Mouse (Mus musculus) brain, embryonic 18.5 days (tissue): ENCODE measurements around the gene Rbpj.
"Not testable (repeated sequence)": the region's sequence is repeated elsewhere in the genome, so short reads cannot be mapped to it uniquely, and the experiment has no call there.

Experiments
- DNase-seq: peaks from one replicate; pipeline ENCODE4 v3.0.0-alpha.2; 2012; ENCODE audit warnings: low read depth, low spot score

Gene Rbpj

GRCm38 (mm10) chr5:53670321-53670938 is 204.5 kb downstream of the Rbpj start:
- DNase-seq: no peak

GRCm38 (mm10) chr5:53671507-53671906 is 205.6 kb downstream of the Rbpj start:
- no peak for DNase-seq

GRCm38 (mm10) chr5:53672352-53672751 is 206.4 kb downstream of the Rbpj start:
- DNase-seq: peak; percentile 8

- not testable (repeated sequence) for DNase-seq
Observed at GRCm38 (mm10) chr5:53673493-53674150, 207.7 kb downstream of the Rbpj start.

GRCm38 (mm10) chr5:53676671-53677070 is 210.7 kb downstream of the Rbpj start:
- DNase-seq: no peak

GRCm38 (mm10) chr5:53678036-53678767 is 212.2 kb downstream of the Rbpj start:
- no peak for DNase-seq

GRCm38 (mm10) chr5:53679651-53680050 is 213.7 kb downstream of the Rbpj start:
- DNase-seq: no peak

- DNase-seq: no peak
Observed at GRCm38 (mm10) chr5:53683916-53684315, 218.0 kb downstream of the Rbpj start.

GRCm38 (mm10) chr5:53684417-53684816 is 218.5 kb downstream of the Rbpj start:
- DNase-seq: no peak

GRCm38 (mm10) chr5:53685623-53686022 is 219.7 kb downstream of the Rbpj start:
- DNase-seq: no peak

GRCm38 (mm10) chr5:53686379-53686778 is 220.4 kb downstream of the Rbpj start:
- DNase-seq: no peak

- no peak for DNase-seq
Observed at GRCm38 (mm10) chr5:53688326-53688725, 222.4 kb downstream of the Rbpj start.

GRCm38 (mm10) chr5:53691577-53691976 is 225.6 kb downstream of the Rbpj start:
- DNase-seq: no peak

GRCm38 (mm10) chr5:53692100-53692499 is 226.1 kb downstream of the Rbpj start:
- DNase-seq: no peak

- DNase-seq: no peak
Observed at GRCm38 (mm10) chr5:53692662-53693061, 226.7 kb downstream of the Rbpj start.

- DNase-seq: no peak
Observed at GRCm38 (mm10) chr5:53696701-53697100, 230.7 kb downstream of the Rbpj start.

GRCm38 (mm10) chr5:53697794-53698193 is 231.8 kb downstream of the Rbpj start:
- DNase-seq: no peak

- DNase-seq: no peak
Observed at GRCm38 (mm10) chr5:53702686-53703085, 236.7 kb downstream of the Rbpj start.
